ENCODE assay signal across 23 mouse cellular contexts in the genomic region with DNA sequence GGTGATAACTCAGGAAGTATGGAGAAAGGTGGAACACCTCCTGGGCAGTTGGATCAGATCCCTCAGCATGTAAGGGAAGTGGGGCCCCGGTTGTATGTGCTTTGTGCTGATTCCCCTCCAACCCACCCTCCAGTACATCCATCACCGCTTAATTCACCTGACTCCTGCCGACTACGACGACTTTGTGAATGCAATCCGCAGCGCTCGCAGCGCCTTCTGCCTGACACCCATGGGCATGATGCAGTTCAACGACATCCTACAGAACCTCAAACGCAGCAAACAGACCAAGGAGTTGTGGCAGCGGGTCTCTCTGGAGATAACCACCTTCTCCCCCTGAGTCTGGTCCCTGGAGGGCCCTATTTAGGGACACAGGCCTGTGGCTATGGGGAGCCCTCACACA. TPM values are rescaled to one million over a fixed set of nuclear protein-coding genes. Genes with fewer than 3 reads are reported as not detected.
DNase-seq lines count a peak whose midpoint lies in the region; ATAC-seq and TF ChIP-seq lines count a peak whose summit lies in the region.
"Had no signal": no experiment of that assay in that cellular context is flagged by ENCODE, and none has a peak within 500 bp of the region (broad histone marks: within the 10 kb centered on the region; RNA-seq: fewer than 3 reads in every experiment).

No protein-coding gene starts in this region.

- peaks cover 8% of the 10 kb centered on the region for H3K79me2 ChIP-seq in MEL (ENCODE audit: control insufficient read depth, insufficient read depth, low read length, poor library complexity)

- peaks cover 15% of the 10 kb centered on the region for H3K4me1 ChIP-seq in heart, embryonic 10.5 days
- H3K4me1 ChIP-seq in G1E (ENCODE audit: insufficient read depth, low read depth, low read length), result peaks cover 86% of the 10 kb centered on the region
- peaks cover 8 to 9% of the 10 kb centered on the region in 2 experiments for H3K4me1 ChIP-seq in MEL (ENCODE audit: control insufficient read depth in 1 of 2, insufficient read depth in 2 of 2, low read length in 2 of 2)

- no peaks in the 10 kb centered on the region for H3K27me3 ChIP-seq in heart, embryonic 10.5 days (ENCODE audit: insufficient read depth, poor library complexity, severe bottlenecking)
- H3K27me3 ChIP-seq in G1E (ENCODE audit: insufficient read depth, low read length) (no peaks in the 10 kb centered on the region), MEL (ENCODE audit: control insufficient read depth in 1 of 2, insufficient read depth in 2 of 2, low read length in 2 of 2) (no peaks in the 10 kb centered on the region)
- H3K27me3 ChIP-seq: CH12.LX, Patski had no signal

- no peak for ATAC-seq in G1E (ENCODE audit: extremely low read depth, insufficient number of reproducible peaks, low FRiP score, poor library complexity, severe bottlenecking)
- ATAC-seq: activated CD4-positive, CD25-positive, alpha-beta regulatory T cell, adult 4 months; CD4-positive, CD25-positive, alpha-beta regulatory T cell, adult 4 months; Patski had no signal

- no peak for TF ChIP-seq RAD21 in MEL (IDR thresholded peaks at IDR 0.05; ENCODE audit: low read depth, low read length)

- no peaks in the 10 kb centered on the region for H3K9me3 ChIP-seq in heart, embryonic 10.5 days
- H3K9me3 ChIP-seq in G1E (replicated peaks), result no peaks in the 10 kb centered on the region
- H3K9me3 ChIP-seq in MEL (replicated peaks; ENCODE audit: insufficient read depth, low read length), result no peaks in the 10 kb centered on the region

- no peak overlapping the region for H3K4me3 ChIP-seq in heart, embryonic 10.5 days
- H3K4me3 ChIP-seq in G1E (ENCODE audit: low read depth, low read length) (peak overlapping the region; percentile 38; the same call in 1 of the 2 replicates), MEL (ENCODE audit: control insufficient read depth in 1 of 2, insufficient read depth in 1 of 2, low read depth in 2 of 2, low read length in 2 of 2) (no peak overlapping the region)

- 93% methylated on average over 12 of the region's 12 CpGs for WGBS in heart, embryonic 10.5 days

- H3K9ac ChIP-seq in MEL (ENCODE audit: control insufficient read depth, low read depth, low read length, poor library complexity, severe bottlenecking), result no peak overlapping the region

- H3K27ac ChIP-seq in heart, embryonic 10.5 days, result 0 out of 2 replicates have a peak overlapping the region, but pooled peaks have one; percentile 0
- no peak overlapping the region for H3K27ac ChIP-seq in MEL (ENCODE audit: control insufficient read depth, low read depth, low read length)

- no peak for TF ChIP-seq EP300 in MEL (IDR thresholded peaks at IDR 0.05; ENCODE audit: low read depth in 1 of 2, low read length in 2 of 2)

- no peak for DNase-seq in heart, embryonic 10.5 days (ENCODE audit: low spot score)
- no peak for DNase-seq in heart, adult 8-10 months (ENCODE audit: low spot score)
- DNase-seq in testis, postnatal 10 days (ENCODE audit: low spot score), result peak; percentile 38
- DNase-seq in testis, postnatal 14 days (ENCODE audit: low spot score), result no peak
- DNase-seq in G1E (ENCODE audit: low spot score), result no peak
- DNase-seq in MEL (ENCODE audit: low read depth, low spot score), result no peak
- no peak for DNase-seq in cerebellum, adult 11 months
- DNase-seq in adrenal gland, postnatal 10 days, result no peak
- DNase-seq: adrenal gland, adult 2 months; adrenal gland, adult 8-10 months; adrenal gland, postnatal 14 days; adrenal gland, postnatal 25 days; adrenal gland, postnatal 36 days; B cell, adult 2 months; cerebellum, adult 11-12 months; cerebellum, adult 18-20 months; cerebellum, adult 2 months; cerebellum, adult 8-10 months; cerebellum, adult 9-10 months had no signal

- peaks cover 98% of the 10 kb centered on the region for H3K36me3 ChIP-seq in heart, embryonic 10.5 days
- H3K36me3 ChIP-seq in G1E (replicated peaks), result peaks cover 94% of the 10 kb centered on the region
- peaks cover 19 to 49% of the 10 kb centered on the region in 2 experiments for H3K36me3 ChIP-seq in MEL (ENCODE audit: control insufficient read depth in 1 of 2, insufficient read depth in 2 of 2, low read length in 2 of 2)

- no peak for TF ChIP-seq POLR2A in MEL (IDR thresholded peaks at IDR 0.05; ENCODE audit: control insufficient read depth in 1 of 2, insufficient read depth in 1 of 2, low read depth in 1 of 2, low read length in 2 of 2, poor library complexity in 1 of 2)

- no peak for TF ChIP-seq CTCF in G1E (IDR thresholded peaks at IDR 0.05; ENCODE audit: low read depth, low read length)
- no peak for TF ChIP-seq CTCF in MEL (IDR thresholded peaks at IDR 0.05 in 2 of 3, conservative IDR thresholded peaks at IDR 0.05 in 1 of 3; ENCODE audit: control insufficient read depth in 1 of 3, insufficient read depth in 1 of 3, low read depth in 2 of 3, low read length in 3 of 3, poor library complexity in 1 of 3, severe bottlenecking in 1 of 3)

TF ChIP-seq in MEL, 35 proteins besides CTCF, POLR2A, EP300 and RAD21:
- TF ChIP-seq GABPA (IDR thresholded peaks at IDR 0.05; ENCODE audit: low read depth, low read length) (no peak), CHD2 (IDR thresholded peaks at IDR 0.05; ENCODE audit: low read length) (no peak), ELF1 (IDR thresholded peaks at IDR 0.05; ENCODE audit: low read depth, low read length) (no peak), MAFK (IDR thresholded peaks at IDR 0.05; ENCODE audit: borderline replicate concordance, low read depth, low read length) (no peak), POLR2AphosphoS2 (IDR thresholded peaks at IDR 0.05; ENCODE audit: low read length) (peak; percentile 64; the same call in 1 of the 2 replicates), JUND (IDR thresholded peaks at IDR 0.05; ENCODE audit: low read depth, low read length) (no peak), RCOR1 (IDR thresholded peaks at IDR 0.05; ENCODE audit: low read depth, low read length) (no peak), TBP (IDR thresholded peaks at IDR 0.05; ENCODE audit: low read depth, low read length) (no peak), POLR2AphosphoS5 (IDR thresholded peaks at IDR 0.05; ENCODE audit: borderline replicate concordance, low read depth, low read length) (no peak), SMC3 (IDR thresholded peaks at IDR 0.05; ENCODE audit: low read depth, low read length) (0 out of 2 replicates have a peak, but pooled peaks have one; percentile 6), TAL1 (IDR thresholded peaks at IDR 0.05; ENCODE audit: low read length) (no peak), MYC (IDR thresholded peaks at IDR 0.05; ENCODE audit: low read depth, low read length) (no peak), USF1 (IDR thresholded peaks at IDR 0.05; ENCODE audit: low read depth, low read length) (no peak)

RNA-seq across cellular contexts. Expression of a gene that starts 11.4 kb away (rescaled TPM):
- polyA plus RNA-seq in heart, embryonic 10.5 days (2016; fragmentation: Nextera tagmentation; extraction: Ambion mirVana), result 17.5 and 19.7 TPM in 2 replicates
- total RNA-seq in heart, adult 8-10 months (2022), result 10 to 100 TPM in 1 of 4 experiments, 1 to 10 TPM in 3; 7.1 to 10.6 (median 9.9) TPM
- total RNA-seq in G1E (2014; fragmentation: Nextera tagmentation), result 195 and 204 TPM in 2 replicates
- 227 and 232 TPM in 2 replicates for total RNA-seq in G1E (2017)
- 61.4 and 72.2 TPM in 2 replicates for polyA plus RNA-seq in G1E (2012)
- total RNA-seq in MEL (2012; rRNA removed), result 34.4 and 39.5 TPM in 2 replicates
- polyA plus RNA-seq in MEL (2012; ENCODE audit: insufficient read depth in 1 of 2, insufficient read length in 2 of 2, low read depth in 1 of 2, low replicate concordance in 2 of 2, missing spikeins in 1 of 2), result 10 to 100 TPM; 37.1 to 54.0 TPM
- 10 to 100 TPM; 24.1 to 32.7 TPM for total RNA-seq in adrenal gland, postnatal 10 days (2021)

RNA-seq across cellular contexts. Expression of a gene that starts 15.7 kb away (rescaled TPM):
- 25.9 and 33.1 TPM in 2 replicates for polyA plus RNA-seq in heart, embryonic 10.5 days (2016; fragmentation: Nextera tagmentation; extraction: Ambion mirVana)
- 10 to 100 TPM; 38.7 to 47.0 (median 43.1) TPM for total RNA-seq in heart, adult 8-10 months (2022)
- total RNA-seq in G1E (2014; fragmentation: Nextera tagmentation), result 41.1 and 41.2 TPM in 2 replicates
- total RNA-seq in G1E (2017), result 16.7 and 19.1 TPM in 2 replicates
- polyA plus RNA-seq in G1E (2012), result 31.5 and 35.7 TPM in 2 replicates
- 14.2 and 16.5 TPM in 2 replicates for total RNA-seq in MEL (2012; rRNA removed)
- polyA plus RNA-seq in MEL (2012; ENCODE audit: insufficient read depth in 1 of 2, insufficient read length in 2 of 2, low read depth in 1 of 2, low replicate concordance in 2 of 2, missing spikeins in 1 of 2), result 10 to 100 TPM in 1 of 2 experiments, not detected in 1; 35.5 TPM
- total RNA-seq in adrenal gland, postnatal 10 days (2021), result 100 to 1,000 TPM in 1 of 2 experiments, 10 to 100 TPM in 1; 83.7 to 104 TPM

RNA-seq across cellular contexts. Expression of a gene that starts 20.2 kb away (rescaled TPM):
- polyA plus RNA-seq in heart, embryonic 10.5 days (2016; fragmentation: Nextera tagmentation; extraction: Ambion mirVana), result 224 and 232 TPM in 2 replicates
- 100 to 1,000 TPM; 110 to 126 (median 118) TPM for total RNA-seq in heart, adult 8-10 months (2022)
- total RNA-seq in G1E (2014; fragmentation: Nextera tagmentation) (43.0 and 53.6 TPM in 2 replicates), G1E (2017) (135 and 152 TPM in 2 replicates), MEL (2012; rRNA removed) (154 and 164 TPM in 2 replicates)
- polyA plus RNA-seq in G1E (2012) (8.4 and 8.7 TPM in 2 replicates), MEL (2012; ENCODE audit: insufficient read depth in 1 of 2, insufficient read length in 2 of 2, low read depth in 1 of 2, low replicate concordance in 2 of 2, missing spikeins in 1 of 2) (100 to 1,000 TPM in 1 of 2 experiments, not detected in 1; 136 TPM)
- total RNA-seq in adrenal gland, postnatal 10 days (2021), result 10 to 100 TPM; 91.8 to 96.3 TPM

RNA-seq across cellular contexts. Expression of a gene that starts 28.2 kb away (rescaled TPM):
- 18.4 and 19.5 TPM in 2 replicates for polyA plus RNA-seq in heart, embryonic 10.5 days (2016; fragmentation: Nextera tagmentation; extraction: Ambion mirVana)
- 1 to 10 TPM; 4.2 to 4.9 (median 4.6) TPM for total RNA-seq in heart, adult 8-10 months (2022)
- total RNA-seq in G1E (2014; fragmentation: Nextera tagmentation) (3.5 and 4.6 TPM in 2 replicates), G1E (2017) (7.8 and 8.3 TPM in 2 replicates), MEL (2012; rRNA removed) (0.49 and 0.69 TPM in 2 replicates)
- polyA plus RNA-seq in G1E (2012) (4.1 and 5.0 TPM in 2 replicates), MEL (2012; ENCODE audit: insufficient read depth in 1 of 2, insufficient read length in 2 of 2, low read depth in 1 of 2, low replicate concordance in 2 of 2, missing spikeins in 1 of 2) (1 to 10 TPM in 1 of 2 experiments, not detected in 1; 1.8 TPM)
- 10 to 100 TPM; 16.3 to 18.6 TPM for total RNA-seq in adrenal gland, postnatal 10 days (2021)

RNA-seq across cellular contexts. Expression of a gene that starts 48.9 kb away (rescaled TPM):
- 101 and 113 TPM in 2 replicates for polyA plus RNA-seq in heart, embryonic 10.5 days (2016; fragmentation: Nextera tagmentation; extraction: Ambion mirVana)
- 100 to 1,000 TPM in 3 of 4 experiments, 10 to 100 TPM in 1; 97.9 to 110 (median 103) TPM for total RNA-seq in heart, adult 8-10 months (2022)
- total RNA-seq in G1E (2014; fragmentation: Nextera tagmentation) (119 and 126 TPM in 2 replicates), G1E (2017) (88.4 and 101 TPM in 2 replicates), MEL (2012; rRNA removed) (68.5 and 83.9 TPM in 2 replicates)
- polyA plus RNA-seq in G1E (2012) (255 and 271 TPM in 2 replicates), MEL (2012; ENCODE audit: insufficient read depth in 1 of 2, insufficient read length in 2 of 2, low read depth in 1 of 2, low replicate concordance in 2 of 2, missing spikeins in 1 of 2) (100 to 1,000 TPM; 121 to 263 TPM)
- total RNA-seq in adrenal gland, postnatal 10 days (2021), result 100 to 1,000 TPM; 120 to 130 TPM
